Mouse (Mus musculus) brain, embryonic 14.5 days (tissue): ENCODE data around the gene Rnf141. TPM values are rescaled to one million over a fixed set of nuclear protein-coding genes. Genes with fewer than 3 reads are reported as not detected.

Source experiments
- DNase-seq: peaks from one replicate; pipeline ENCODE4 v3.0.0-alpha.2; 2011; ENCODE audit warnings: low read depth
- CTCF ChIP-seq: fragments of 200-500 bp; IDR thresholded peaks from 2 replicates; pipeline ENCODE4 v1.5.1; 2012; ENCODE audit warnings: inconsistent platforms, mild to moderate bottlenecking, moderate library complexity, borderline replicate concordance; ENCODE audit not compliant: insufficient read depth, insufficient read length; ENCODE audit errors: extremely low read depth
- POLR2A ChIP-seq: fragments of 200-500 bp; IDR thresholded peaks from 2 replicates; pipeline ENCODE4 v1.6.1; 2012; ENCODE audit warnings: mild to moderate bottlenecking, inconsistent platforms, borderline replicate concordance; ENCODE audit not compliant: poor library complexity, insufficient read depth, insufficient read length, severe bottlenecking; ENCODE audit errors: extremely low read depth
- polyA plus RNA-seq: library from polyadenylated mRNA; depleted of rRNA; stranded (reverse); fragments of >200 nt; gene quantifications from 2 replicates; pipeline ENCODE4 v1.2.3, GENCODE M21; 2012

Rnf141 gene
- polyA plus RNA-seq, 1 experiment, result 39.8 TPM

- no peak for DNase-seq
- TF ChIP-seq CTCF, result no peak
- TF ChIP-seq POLR2A, result no peak
These were observed 36.7 kb downstream of the Rnf141 start for GRCm38 (mm10) chr7:110807460-110808030.

DNA sequence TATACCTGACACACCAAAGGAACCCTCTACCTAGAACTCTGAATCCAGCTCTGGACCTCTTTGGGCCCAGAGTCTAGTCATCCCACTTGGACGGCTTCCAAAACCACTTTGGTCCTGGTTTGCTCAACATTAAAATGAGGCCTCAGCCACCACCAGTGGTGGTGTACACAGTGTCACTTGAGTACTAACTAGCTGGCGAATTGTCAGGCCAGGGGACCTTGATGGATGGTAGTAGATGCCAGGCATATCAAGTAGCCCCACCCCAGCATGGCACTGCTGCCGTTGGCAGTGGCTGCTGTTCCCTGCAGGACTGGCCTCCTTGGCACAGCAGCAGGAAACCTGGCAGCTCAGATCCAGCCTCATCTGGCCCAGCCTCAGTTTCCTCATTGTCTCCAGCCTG lies 40.0 kb downstream of the Rnf141 start:
- DNase-seq, result peak; percentile 47
- no peak for TF ChIP-seq CTCF
- no peak for TF ChIP-seq POLR2A

DNA sequence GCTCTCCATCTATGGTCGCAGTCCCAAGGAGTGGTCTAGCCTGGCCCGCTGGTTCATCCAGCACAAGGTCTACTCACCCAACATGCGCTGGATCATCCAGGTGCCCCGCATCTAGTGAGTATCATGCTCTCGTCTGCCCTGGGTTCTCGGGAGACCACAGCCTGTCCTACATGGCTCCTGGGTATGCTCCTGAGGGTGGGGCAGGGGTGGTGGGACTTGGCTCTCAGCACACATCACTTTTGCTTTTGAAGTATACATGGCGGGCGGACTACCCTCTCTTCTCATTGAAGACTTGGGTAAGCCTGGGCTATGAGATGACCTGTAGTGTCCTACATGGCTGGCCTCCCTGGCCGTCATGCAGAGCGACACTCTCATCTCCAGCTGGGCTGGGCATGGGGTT lies 41.1 kb downstream of the Rnf141 start:
- no peak for TF ChIP-seq POLR2A
- no peak for TF ChIP-seq CTCF
- no peak for DNase-seq

- peak; percentile 93 for DNase-seq
- no peak for TF ChIP-seq POLR2A
- TF ChIP-seq CTCF, result peak; percentile 92
These were observed 43.2 kb downstream of the Rnf141 start for GRCm38 (mm10) chr7:110801028-110801427.

DNA sequence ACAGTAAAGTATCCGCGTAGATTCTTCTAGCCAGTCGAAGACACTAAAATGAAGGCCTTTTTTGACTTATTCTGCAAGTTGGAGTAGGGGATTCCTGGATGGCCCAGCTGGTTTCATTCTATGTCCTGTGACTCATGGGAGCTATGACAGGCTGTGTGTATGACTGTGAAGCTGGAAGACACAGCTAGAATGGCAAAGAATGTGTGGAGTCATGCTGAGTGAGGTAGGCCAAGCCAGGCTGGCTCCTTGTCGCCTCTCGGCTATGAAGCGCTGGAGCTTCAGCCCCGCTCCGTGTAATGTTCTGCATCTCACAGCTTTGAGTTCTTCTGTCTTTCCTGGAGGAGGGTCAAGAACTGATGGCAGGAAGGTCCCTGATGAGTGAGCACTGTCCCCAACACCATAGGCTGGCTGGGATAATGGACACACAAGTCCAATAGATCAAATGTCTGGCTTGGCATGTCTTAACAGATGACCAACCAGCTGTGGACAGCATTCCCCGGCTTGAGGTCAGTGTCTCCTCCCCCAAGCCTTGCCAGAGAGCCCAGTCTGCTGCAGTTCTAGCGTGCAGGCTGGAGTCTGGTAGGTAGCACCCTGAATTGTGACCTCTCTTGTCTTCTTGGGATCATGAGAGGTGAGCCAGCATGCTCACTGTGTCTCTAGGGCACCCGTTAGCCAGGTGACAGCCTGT lies 46.4 kb downstream of the Rnf141 start:
- no peak for TF ChIP-seq CTCF
- no peak for TF ChIP-seq POLR2A
- DNase-seq, result no peak

DNA sequence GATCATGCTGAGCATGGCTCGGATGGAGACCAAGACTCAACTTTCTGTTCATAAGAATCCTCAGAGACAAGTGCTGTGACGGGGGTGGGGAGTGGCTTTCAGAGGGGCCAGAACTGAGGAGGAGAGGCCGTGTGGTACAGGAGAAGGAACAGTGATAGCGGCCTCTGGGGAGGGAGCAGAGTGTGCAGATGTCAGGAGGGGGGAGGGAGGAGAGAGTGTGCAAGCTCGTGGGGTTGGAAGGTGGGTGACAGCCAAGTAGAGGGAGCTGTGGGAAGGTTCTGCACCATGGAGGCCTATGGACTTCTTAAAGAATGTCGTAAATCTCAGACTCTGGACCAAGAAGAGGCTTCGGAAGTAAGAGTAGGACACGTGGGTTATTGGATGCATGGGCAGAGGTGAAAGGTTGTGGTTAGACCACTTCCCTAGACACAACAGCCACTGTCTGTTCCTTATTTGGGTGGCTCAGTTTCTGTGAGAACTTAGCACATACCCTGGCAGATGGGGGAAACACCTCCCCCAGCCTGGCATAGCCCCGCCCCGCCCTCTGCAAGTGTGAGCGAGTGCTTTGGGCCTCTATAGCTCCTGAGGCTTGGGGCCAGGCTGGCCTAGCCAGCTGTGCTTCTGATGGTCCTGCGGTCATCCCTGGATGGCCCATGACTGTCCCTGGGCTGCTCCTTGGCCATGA lies 47.7 kb downstream of the Rnf141 start:
- no peak for TF ChIP-seq CTCF
- TF ChIP-seq POLR2A, result no peak
- DNase-seq, result no peak

- no peak for TF ChIP-seq CTCF
- no peak for TF ChIP-seq POLR2A
- DNase-seq, result no peak
These were observed 49.5 kb downstream of the Rnf141 start for GRCm38 (mm10) chr7:110794722-110795121.

DNA sequence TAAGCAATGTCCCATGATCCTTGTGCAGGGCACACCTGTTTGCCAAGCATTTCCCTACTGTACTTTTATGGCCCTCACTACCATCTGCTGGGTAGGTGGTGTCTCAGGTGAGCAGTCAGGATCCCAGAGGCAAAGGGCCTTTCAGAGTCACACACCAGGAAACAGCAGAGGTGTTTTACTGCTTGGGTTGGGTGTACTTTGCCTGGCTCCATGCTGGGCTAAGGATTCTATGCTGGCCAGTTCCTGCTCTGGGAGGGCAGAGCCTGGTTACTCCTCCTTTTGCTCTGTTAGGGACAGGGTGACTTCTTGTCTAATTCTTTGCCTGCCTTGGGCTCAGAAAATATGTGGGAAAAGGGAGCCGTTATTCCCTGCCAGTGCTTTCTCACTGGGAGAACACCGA lies 51.4 kb downstream of the Rnf141 start:
- DNase-seq, result no peak
- no peak for TF ChIP-seq POLR2A
- TF ChIP-seq CTCF, result no peak

DNA sequence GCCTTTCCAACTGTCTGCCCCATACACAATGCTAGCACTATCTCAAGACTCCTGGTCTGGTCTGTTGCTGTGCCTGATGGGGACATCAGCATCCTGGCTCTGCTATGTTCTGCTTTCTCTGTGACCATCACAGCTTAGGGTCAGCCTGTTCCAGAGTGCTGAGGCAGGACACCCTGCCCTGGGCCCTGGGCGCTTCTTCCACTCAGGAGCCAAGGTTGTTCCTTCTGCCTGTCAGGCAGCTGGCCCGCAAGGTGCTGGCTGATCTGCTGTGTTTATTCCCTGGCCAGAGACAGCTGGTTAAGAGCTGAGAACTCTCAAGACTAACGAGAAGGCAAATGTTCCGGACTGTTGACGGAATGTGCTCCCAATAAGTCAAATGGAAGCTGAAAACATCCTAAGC lies 52.1 kb downstream of the Rnf141 start:
- DNase-seq, result no peak
- no peak for TF ChIP-seq POLR2A
- no peak for TF ChIP-seq CTCF

DNA sequence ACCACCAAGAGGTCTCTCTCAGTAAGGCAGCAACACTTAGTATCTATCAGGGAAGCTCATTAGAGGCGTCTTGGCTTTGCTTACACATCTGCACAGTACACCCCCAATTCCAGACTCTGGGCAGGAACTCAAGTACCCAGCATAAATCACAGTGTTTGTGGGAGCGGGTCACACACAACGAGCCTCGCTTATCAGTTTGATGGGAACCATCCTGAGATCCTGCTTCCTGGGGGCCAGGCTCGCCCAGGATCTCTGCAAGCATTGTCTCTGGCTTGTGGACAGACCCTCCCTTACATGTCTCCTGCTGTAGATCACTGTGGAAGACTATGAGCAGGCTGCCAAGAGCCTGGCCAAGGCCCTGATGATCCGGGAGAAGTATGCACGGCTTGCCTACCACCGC lies 53.4 kb downstream of the Rnf141 start:
- no peak for DNase-seq
- TF ChIP-seq POLR2A (no peak), CTCF (no peak)

DNA sequence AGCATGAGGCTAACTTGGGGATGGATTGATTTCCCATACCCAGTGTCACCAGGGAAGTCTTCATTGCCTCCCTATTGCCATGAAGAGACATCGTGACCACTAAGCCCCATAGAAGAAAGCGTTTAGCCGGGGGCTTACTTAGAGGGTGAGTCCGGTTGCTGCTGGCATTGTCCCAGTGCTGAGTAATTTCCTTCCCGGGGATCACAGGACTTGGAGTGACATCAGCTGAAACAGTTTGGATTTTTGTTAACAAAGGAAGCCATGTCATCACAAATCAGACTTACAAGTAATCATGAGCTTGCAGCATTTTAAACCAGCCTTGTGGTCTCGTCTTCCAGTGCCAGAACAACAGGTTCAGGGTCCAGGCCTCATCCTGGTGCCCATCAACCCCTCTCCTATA lies 56.9 kb downstream of the Rnf141 start:
- TF ChIP-seq POLR2A (no peak), CTCF (no peak)

GRCm38 (mm10) chr7:110785741-110786146 lies 58.5 kb downstream of the Rnf141 start:
- TF ChIP-seq CTCF (no peak), POLR2A (no peak)

More for the DNA sequence above, 56.9 kb downstream of the Rnf141 start:
- no peak for DNase-seq

GRCm38 (mm10) chr7:110784965-110785364 lies 59.3 kb downstream of the Rnf141 start:
- no peak for DNase-seq

More at GRCm38 (mm10) chr7:110785741-110786146, 58.5 kb downstream of the Rnf141 start:
- no peak for DNase-seq

DNA sequence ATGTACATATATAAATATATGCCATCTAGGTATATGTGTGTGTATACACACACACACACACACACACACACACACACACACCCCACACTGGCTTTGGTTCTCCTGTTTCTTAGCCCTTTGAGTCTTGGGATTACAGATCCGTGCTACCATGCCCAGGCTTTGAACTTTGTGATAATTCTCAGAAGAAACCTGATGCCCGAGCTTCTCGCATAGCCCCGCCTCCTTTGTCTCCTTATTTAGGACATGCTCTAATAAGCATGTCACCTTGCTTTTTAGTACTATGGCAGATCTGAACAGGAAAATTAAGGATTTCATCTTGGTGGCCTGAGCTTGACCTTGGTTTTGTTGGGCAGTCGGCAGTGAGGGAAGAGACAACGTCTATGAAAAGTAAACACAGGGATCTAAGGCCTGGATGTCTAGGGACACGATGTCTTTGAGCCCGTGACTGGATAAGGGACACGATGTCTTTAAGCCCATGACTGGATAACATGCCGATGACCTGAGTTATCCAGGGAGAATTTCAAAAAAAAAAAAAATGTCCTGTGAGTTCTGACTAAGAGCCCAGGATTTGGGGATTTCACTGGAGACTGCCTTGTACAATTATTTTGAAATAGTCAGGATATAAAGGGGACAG lies 61.3 kb downstream of the Rnf141 start:
- TF ChIP-seq CTCF, result no peak
- TF ChIP-seq POLR2A, result no peak
- no peak for DNase-seq

More at GRCm38 (mm10) chr7:110784965-110785364, 59.3 kb downstream of the Rnf141 start:
- TF ChIP-seq CTCF, result no peak
- TF ChIP-seq POLR2A, result no peak

DNA sequence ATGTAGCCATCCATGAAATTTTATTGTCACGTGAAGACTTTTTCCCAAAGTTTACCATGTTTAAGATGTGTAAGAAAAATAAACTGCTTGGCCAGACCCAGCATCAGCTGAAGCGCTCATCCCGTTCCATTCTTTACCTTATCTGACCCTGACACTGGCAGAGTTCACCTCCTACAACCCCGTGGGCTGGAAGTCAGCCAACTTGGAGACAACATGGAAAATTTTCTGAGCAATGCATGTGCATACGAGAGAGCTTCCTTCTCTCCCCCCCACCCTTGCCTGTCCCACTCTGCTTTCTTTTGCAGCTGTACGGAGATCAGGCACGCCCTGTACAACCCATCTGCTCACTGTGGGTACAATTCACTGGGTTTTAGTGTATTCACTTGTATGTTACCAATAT lies 62.1 kb downstream of the Rnf141 start:
- TF ChIP-seq POLR2A, result no peak
- TF ChIP-seq CTCF, result no peak
- no peak for DNase-seq
